Mouse (Mus musculus) inflammation-experienced regulatory T-cells, adult 16 weeks (primary cell): ENCODE results near the gene Rnf32. TPM values are rescaled to one million over a fixed set of nuclear protein-coding genes. Genes with fewer than 3 reads are reported as not detected.

Experiments
- polyA plus RNA-seq: library from polyadenylated mRNA; unstranded; fragments of 100-300 nt; shearing (Covaris generic); gene quantifications from one replicate; pipeline ENCODE4 v1.2.1, GENCODE M21; 2017

The Rnf32 gene
- polyA plus RNA-seq = 2.1 TPM

GRCm38 (mm10) chr5:29195570-29196263 is at the start of gene Rnf32:
Gene Rnf32, plus strand, starts transcription at chr5:29195992.

Other genes starting within 250 kb of the Rnf32 start
- gene Lmbr1, start 182.4 kb downstream of the Rnf32 start, polyA plus RNA-seq = 3.6 TPM
- gene Nom1, start 238.7 kb downstream of the Rnf32 start, polyA plus RNA-seq = 42.1 TPM